Mouse (Mus musculus) liver, postnatal 0 days (tissue): ENCODE results near the gene Tmem145. TPM values are rescaled to one million over a fixed set of nuclear protein-coding genes. Genes with fewer than 3 reads are reported as not detected.
"Not testable (repeated sequence)": the region's sequence is repeated elsewhere in the genome, so short reads cannot be mapped to it uniquely, and the experiment has no call there.

Source experiments
- ATAC-seq: fragments of 200-750 bp; cut with Nextera tagmentation; 2 replicates; pipeline ENCODE4 v1.8.0; 2017; ENCODE audit warnings: mild to moderate bottlenecking, moderate library complexity
- DNase-seq: peaks from one replicate; pipeline ENCODE4 v3.0.0-alpha.2; 2016
- H3K27ac ChIP-seq: fragments of 300-500 bp; sonication (generic); 2 replicates; pipeline ENCODE4 v1.5.1; 2014; ENCODE audit warnings: antibody characterized with exemption, moderate library complexity, mild to moderate bottlenecking, low read depth
- H3K27me3 ChIP-seq: fragments of 300-500 bp; sonication (generic); 2 replicates; pipeline ENCODE4 v1.6.1; 2014; ENCODE audit warnings: low read length, control low read depth, mixed read lengths; ENCODE audit not compliant: insufficient read depth
- H3K36me3 ChIP-seq: fragments of 300-500 bp; sonication (generic); replicated peaks from 2 replicates; pipeline ENCODE4 v1.6.1; 2014; ENCODE audit warnings: mild to moderate bottlenecking, control low read depth, low read length, moderate library complexity, mixed read lengths; ENCODE audit not compliant: insufficient read depth
- H3K4me1 ChIP-seq: fragments of 300-500 bp; sonication (generic); 2 replicates; pipeline ENCODE4 v1.6.1; 2014; ENCODE audit warnings: antibody characterized with exemption, mild to moderate bottlenecking, control low read depth; ENCODE audit not compliant: insufficient read depth
- H3K4me2 ChIP-seq: fragments of 300-500 bp; sonication (generic); 2 replicates; pipeline ENCODE4 v1.6.1; 2014; ENCODE audit warnings: low read depth, mild to moderate bottlenecking, low read length, moderate library complexity, mixed read lengths
- H3K4me3 ChIP-seq: fragments of 300-500 bp; sonication (generic); 2 replicates; pipeline ENCODE4 v1.5.1; 2014; ENCODE audit warnings: low read depth, low read length
- H3K9ac ChIP-seq: fragments of 300-500 bp; sonication (generic); replicated peaks from 2 replicates; pipeline ENCODE4 v1.6.1; 2014; ENCODE audit warnings: mild to moderate bottlenecking, moderate library complexity
- H3K9me3 ChIP-seq: fragments of 300-500 bp; sonication (generic); 2 replicates; pipeline ENCODE4 v1.6.1; 2016; ENCODE audit warnings: mild to moderate bottlenecking, control low read depth, low read length, mixed read lengths
- CTCF ChIP-seq: sonication (generic); IDR thresholded peaks from 2 replicates; pipeline ENCODE4 v1.5.1; 2016; ENCODE audit warnings: antibody characterized with exemption, low read depth
- EP300 ChIP-seq: IDR thresholded peaks from 2 replicates; pipeline ENCODE4 v1.6.1; 2016; ENCODE audit warnings: antibody characterized with exemption, low read depth, mild to moderate bottlenecking
- WGBS: fragments of 180-500 bp; shearing (Covaris S2); extraction: QIAGEN DNeasy Blood & Tissue Kit; methylation state at CpG from one replicate; pipeline ENCODE4 v1.1.7; 2014; ENCODE audit not compliant: insufficient replicate concordance; 5-methylcytosine and 5-hydroxymethylcytosine counted together
- polyA plus RNA-seq: library from polyadenylated mRNA; unstranded; fragments of >200 nt; fragmentation: Nextera tagmentation; extraction: Ambion mirVana; gene quantifications from 2 replicates; pipeline ENCODE4 v1.2.1, GENCODE M21; 2015

Gene Tmem145
- polyA plus RNA-seq, 1 experiment from 2014 or later, result not detected

GRCm38 (mm10) chr7:25323219-25323618 is 17.3 kb downstream of the Tmem145 start:
- Histone ChIP-seq H3K27me3 (no peaks in the 10 kb centered on the region), H3K4me2 (no peak overlapping the region), H3K9me3 (no peaks in the 10 kb centered on the region), H3K4me3 (no peak overlapping the region), H3K4me1 (no peaks in the 10 kb centered on the region), H3K9ac (no peak overlapping the region), H3K36me3 (no peaks in the 10 kb centered on the region), H3K27ac (no peak overlapping the region)
- WGBS, result 75% methylated on average over 2 of the region's 2 CpGs
- TF ChIP-seq CTCF (no peak), EP300 (no peak)
- ATAC-seq (peak; percentile 21; the same call in 1 of the 2 replicates), DNase-seq (no peak)

DNA sequence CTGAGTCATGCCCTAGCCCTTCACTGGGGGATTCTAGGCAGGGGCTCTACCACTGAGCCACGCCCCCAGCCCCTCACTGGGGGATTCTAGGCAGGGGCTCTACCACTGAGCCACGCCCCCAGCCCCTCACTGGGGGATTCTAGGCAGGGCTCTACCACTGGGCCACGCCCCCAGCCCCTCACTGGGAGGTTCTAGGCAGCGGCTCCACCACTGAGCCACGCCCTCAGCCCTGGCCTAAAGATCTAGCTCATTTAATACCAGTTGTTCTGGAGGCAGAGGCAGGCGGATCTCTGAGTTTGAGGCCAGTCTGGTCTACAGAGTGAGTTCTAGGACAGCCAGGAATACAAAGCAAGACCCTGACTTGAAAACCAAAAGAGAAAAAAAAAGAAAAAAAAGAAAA is 19.5 kb downstream of the Tmem145 start:
- not testable (repeated sequence) for H3K4me1 ChIP-seq, DNase-seq, H3K27me3 ChIP-seq, H3K4me3 ChIP-seq, H3K36me3 ChIP-seq, ATAC-seq, H3K27ac ChIP-seq, H3K4me2 ChIP-seq, H3K9me3 ChIP-seq, H3K9ac ChIP-seq
- 65% methylated on average over 6 of the region's 6 CpGs for WGBS

GRCm38 (mm10) chr7:25326233-25326632 is 20.3 kb downstream of the Tmem145 start:
- Histone ChIP-seq H3K4me2 (no peak overlapping the region), H3K9me3 (no peaks in the 10 kb centered on the region), H3K36me3 (no peaks in the 10 kb centered on the region), H3K4me3 (no peak overlapping the region), H3K27me3 (0 out of 2 replicates have a peak, but pooled peaks cover 2% of the 10 kb centered on the region), H3K27ac (no peak overlapping the region), H3K9ac (no peak overlapping the region), H3K4me1 (peaks cover 4% of the 10 kb centered on the region; the same call in 1 of the 2 replicates)
- no peak for TF ChIP-seq EP300
- TF ChIP-seq CTCF, result no peak
- ATAC-seq, result no peak
- DNase-seq, result no peak
- 58% methylated on average over 8 of the region's 8 CpGs for WGBS

GRCm38 (mm10) chr7:25333596-25334307 is 27.8 kb downstream of the Tmem145 start:
- Histone ChIP-seq H3K4me3 (no peak overlapping the region), H3K9ac (no peak overlapping the region), H3K36me3 (no peaks in the 10 kb centered on the region), H3K9me3 (no peaks in the 10 kb centered on the region), H3K4me1 (peaks cover 4% of the 10 kb centered on the region; the same call in 1 of the 2 replicates), H3K27me3 (no peaks in the 10 kb centered on the region), H3K27ac (no peak overlapping the region), H3K4me2 (no peak overlapping the region)
- TF ChIP-seq EP300, result no peak
- TF ChIP-seq CTCF, result peak; percentile 94
- DNase-seq (peak; percentile 85), ATAC-seq (peak; percentile 62)
- WGBS, result 40% methylated on average over 16 of the region's 16 CpGs

DNA sequence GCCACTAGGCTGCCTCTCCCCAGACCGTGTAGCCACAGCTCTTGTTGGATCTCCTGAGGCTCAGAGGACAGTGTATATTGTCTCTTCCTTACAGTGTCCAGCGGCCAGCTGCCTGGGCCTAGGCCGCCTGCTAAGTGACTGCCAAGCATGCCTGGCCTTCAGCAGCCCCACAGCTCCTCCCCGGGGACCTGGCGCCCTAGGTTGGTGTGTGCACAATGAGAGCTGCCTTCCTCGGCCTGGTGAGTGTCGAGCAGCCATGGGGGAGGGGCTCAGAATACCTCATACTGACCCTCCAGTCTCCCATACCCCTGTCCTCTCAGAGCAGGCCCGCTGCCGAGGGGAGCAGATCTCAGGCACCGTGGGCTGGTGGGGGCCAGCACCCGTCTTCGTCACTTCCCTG is 28.6 kb downstream of the Tmem145 start:
- Histone ChIP-seq H3K4me2 (no peak overlapping the region), H3K4me3 (no peak overlapping the region), H3K27ac (no peak overlapping the region), H3K27me3 (no peaks in the 10 kb centered on the region), H3K9ac (no peak overlapping the region), H3K4me1 (peaks cover 4% of the 10 kb centered on the region; the same call in 1 of the 2 replicates), H3K36me3 (no peaks in the 10 kb centered on the region), H3K9me3 (no peaks in the 10 kb centered on the region)
- no peak for DNase-seq
- ATAC-seq, result no peak
- TF ChIP-seq EP300 (no peak), CTCF (no peak)
- WGBS, result 77% methylated on average over 12 of the region's 12 CpGs

- no peaks in the 10 kb centered on the region for H3K9me3 ChIP-seq
- no peaks in the 10 kb centered on the region for H3K27me3 ChIP-seq
- H3K4me3 ChIP-seq, result no peak overlapping the region
- H3K27ac ChIP-seq, result no peak overlapping the region
- no peak for DNase-seq
- no peak overlapping the region for H3K4me2 ChIP-seq
- TF ChIP-seq EP300 (no peak), CTCF (no peak)
- no peaks in the 10 kb centered on the region for H3K4me1 ChIP-seq
- WGBS, result 85% methylated on average over 9 of the region's 9 CpGs
- no peaks in the 10 kb centered on the region for H3K36me3 ChIP-seq
- no peak for ATAC-seq
- H3K9ac ChIP-seq, result no peak overlapping the region
Observed at GRCm38 (mm10) chr7:25339329-25339728, 33.4 kb downstream of the Tmem145 start.
